Mouse (Mus musculus) heart, postnatal 0 days (tissue): ENCODE data around the gene Serpine1.

ENCODE experiments used
- CTCF ChIP-seq: IDR thresholded peaks from 2 replicates; pipeline ENCODE4 v1.5.1; 2016; ENCODE audit warnings: antibody characterized with exemption, control low read depth, low read depth
- EP300 ChIP-seq: IDR thresholded peaks from 2 replicates; pipeline ENCODE4 v1.6.1; 2016; ENCODE audit warnings: antibody characterized with exemption, low read depth

DNA sequence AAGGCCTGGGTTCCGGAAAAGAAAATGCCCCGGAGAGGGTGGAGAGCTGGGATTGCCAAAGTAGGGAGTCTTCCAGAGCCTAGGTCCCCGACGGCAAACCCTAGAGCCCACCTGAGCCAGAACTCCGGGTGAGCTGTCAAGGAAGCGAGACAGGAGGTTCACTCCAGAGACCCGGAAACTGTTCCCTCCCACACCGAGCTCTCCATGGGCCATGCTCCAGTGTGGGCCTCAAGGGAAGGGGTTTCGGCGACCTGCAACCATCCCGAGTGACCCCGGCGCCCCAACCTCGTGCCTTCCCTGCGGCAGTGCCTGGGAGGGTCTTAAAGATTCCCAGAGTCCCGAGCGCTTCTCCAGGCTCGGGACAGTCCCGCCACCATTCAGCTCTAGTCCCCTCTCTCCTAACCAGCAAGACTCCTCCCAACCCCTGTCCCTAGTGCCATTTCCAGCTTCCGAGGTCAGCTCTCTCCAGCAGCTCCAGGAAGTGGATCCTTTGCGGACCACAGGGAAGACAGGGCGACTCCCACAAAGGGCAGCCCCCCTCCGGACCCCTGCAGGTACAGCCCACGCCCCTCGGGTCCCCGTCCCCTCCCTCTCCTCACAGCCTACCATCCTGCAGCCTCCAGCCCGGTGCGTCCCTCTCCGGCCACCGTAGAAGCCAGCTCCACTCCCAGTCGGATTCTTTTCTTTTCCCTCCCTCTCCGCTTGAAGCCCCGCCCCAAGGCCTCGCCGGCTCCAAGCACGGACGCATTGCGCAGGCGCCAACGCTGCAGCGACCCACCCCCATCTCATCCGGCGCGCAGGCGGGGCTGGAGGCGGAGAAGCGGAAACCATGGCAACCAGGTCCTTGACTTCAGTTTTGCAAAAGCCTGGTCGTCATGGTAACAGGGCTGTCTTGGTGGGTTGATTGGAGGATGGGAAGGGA is 26.4 kb downstream of the Serpine1 start, which contains the start of gene Ap1s1:
- TF ChIP-seq EP300 (no peak), CTCF (no peak)
